Mouse (Mus musculus) cortical plate, adult 2 months (tissue): ENCODE measurements at regions not wholly inside any gene's neighbourhood (a gene's known extent, or its start where the extent isn't known, plus 50 kb on each side); places are given as distances from the start of the nearest gene placed in this dataset.

ENCODE experiments used
- CTCF ChIP-seq: fragments of 200-500 bp; IDR thresholded peaks from 2 replicates; pipeline ENCODE4 v1.5.1; 2011; ENCODE audit warnings: mild to moderate bottlenecking, control low read depth, low read length; ENCODE audit not compliant: insufficient read depth; ENCODE audit errors: extremely low read depth
- POLR2A ChIP-seq: fragments of 200-500 bp; IDR thresholded peaks from 2 replicates; pipeline ENCODE4 v1.6.1; 2011; ENCODE audit warnings: mild to moderate bottlenecking, low read length, control low read depth; ENCODE audit not compliant: insufficient read depth; ENCODE audit errors: extremely low read depth

GRCm38 (mm10) chr5:85467151-85467550, 598.2 kb downstream of the Cenpc1 start:
- TF ChIP-seq CTCF (no peak), POLR2A (no peak)
